Mouse (Mus musculus): ENCODE measurements around the gene Arhgef5.

- TF ChIP-seq CTCF (conservative IDR thresholded peaks at IDR 0.05; ENCODE audit: low read length) (no peak), NANOG (IDR thresholded peaks at IDR 0.05; ENCODE audit: borderline replicate concordance, low read length) (no peak)
Measured at GRCm38 (mm10) chr6:43309454-43309853, 44.1 kb downstream of the Arhgef5 start, which contains the start of gene Nobox.
